Mouse (Mus musculus): ENCODE measurements around the gene Ssu2. TPM values are rescaled to one million over a fixed set of nuclear protein-coding genes. Genes with fewer than 3 reads are reported as not detected.

The Ssu2 gene
- polyA plus RNA-seq, 1 experiment: not detected

DNA sequence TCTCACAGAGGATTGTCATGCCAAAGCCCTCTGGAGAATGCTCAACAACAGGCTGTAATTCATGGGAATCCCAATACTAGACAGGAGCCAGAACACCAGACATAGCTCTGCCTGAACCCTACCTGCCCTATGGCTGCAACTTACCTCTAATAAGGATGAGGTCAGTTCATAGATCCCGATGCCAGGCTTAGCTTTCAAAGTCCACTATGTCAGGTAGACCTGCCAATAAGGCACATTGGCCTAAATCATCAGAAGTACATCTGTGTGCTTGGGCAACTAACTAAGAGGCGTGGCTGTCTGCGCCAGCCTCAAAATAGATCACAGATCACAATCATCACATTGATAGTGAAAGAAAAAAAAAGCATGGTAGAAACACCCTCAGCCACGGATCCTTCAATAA, 68.4 kb downstream of the Ssu2 start:
- Histone ChIP-seq H3K4me3 (ENCODE audit: insufficient read depth, low read depth, low read length) (no peak overlapping the region), H3K4me1 (ENCODE audit: control insufficient read depth, insufficient read depth, insufficient read length, low read length) (0 out of 2 replicates have a peak, but pooled peaks cover 2% of the 10 kb centered on the region), H3K27ac (replicated peaks; ENCODE audit: low read depth, low read length) (no peak overlapping the region)

DNA sequence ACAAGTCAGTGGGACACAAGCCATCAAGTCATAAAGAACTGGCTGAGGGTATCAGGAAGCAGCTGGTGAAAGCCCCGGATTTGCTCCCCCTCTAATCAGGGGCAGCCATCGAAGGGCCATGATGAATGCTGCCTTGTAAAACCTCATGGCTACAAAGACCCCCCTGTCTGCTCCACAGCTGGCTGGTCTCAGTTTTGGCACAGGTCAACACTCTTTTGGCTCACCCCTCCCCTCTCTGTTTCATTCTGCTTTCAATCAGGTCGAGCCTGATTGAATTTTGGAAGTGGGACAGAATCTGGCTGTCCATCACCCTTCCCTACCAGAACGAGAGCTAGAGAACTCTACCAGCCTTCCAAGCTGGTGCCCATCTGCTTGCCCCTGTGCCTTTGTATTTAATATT, 76.4 kb downstream of the Ssu2 start:
- H3K27ac ChIP-seq (replicated peaks; ENCODE audit: low read depth, low read length): no peak overlapping the region
- peaks cover 4% of the 10 kb centered on the region; the same call in 1 of the 2 replicates for H3K4me1 ChIP-seq (ENCODE audit: control insufficient read depth, insufficient read depth, insufficient read length, low read length)
- no peak overlapping the region for H3K4me3 ChIP-seq (ENCODE audit: insufficient read depth, low read depth, low read length)

DNA sequence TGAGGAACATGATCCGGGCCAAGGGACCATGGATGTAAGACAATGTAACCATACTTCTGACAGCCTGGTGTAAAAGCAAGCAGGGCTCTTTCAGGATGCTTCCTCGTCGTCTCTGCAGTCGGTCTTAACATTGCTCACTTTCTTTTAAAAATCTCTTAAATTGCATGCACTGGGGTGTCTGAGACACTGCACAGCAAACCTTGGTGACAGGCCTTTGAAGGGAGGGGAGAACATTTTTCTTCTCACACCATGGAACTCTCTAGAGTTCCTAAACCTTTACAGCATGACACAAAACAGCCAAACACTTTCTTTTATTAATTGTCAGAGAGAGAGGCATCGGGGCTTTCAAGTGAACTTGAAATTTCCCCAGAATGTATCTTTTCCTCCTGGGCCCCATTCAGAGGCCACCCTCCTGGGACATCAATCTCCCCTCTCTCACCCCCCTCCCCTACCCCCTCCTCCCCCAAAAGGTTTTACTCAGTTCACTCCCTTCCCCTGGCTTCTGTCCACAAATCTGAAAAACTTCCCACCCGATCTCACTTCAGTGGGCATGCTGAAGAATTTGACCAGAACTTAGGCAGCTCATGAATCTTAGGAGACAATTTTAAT, 78.4 kb downstream of the Ssu2 start:
- H3K4me1 ChIP-seq (ENCODE audit: control insufficient read depth, insufficient read depth, insufficient read length, low read length): peaks cover 12% of the 10 kb centered on the region
- H3K27ac ChIP-seq (replicated peaks; ENCODE audit: low read depth, low read length): no peak overlapping the region
- no peak overlapping the region for H3K4me3 ChIP-seq (ENCODE audit: insufficient read depth, low read depth, low read length)

Other genes with a start within 250 kb of the Ssu2 start
- 5.2 and 5.3 TPM in 2 replicates for gene Lmcd1, start 114.3 kb downstream of the Ssu2 start, polyA plus RNA-seq (2012; ENCODE audit: insufficient read depth, insufficient read length, missing spikeins)
- 1.6 TPM in 1 of 2 replicates, not detected in the other for gene Cav3, start 71.5 kb upstream of the Ssu2 start, polyA plus RNA-seq (2012; ENCODE audit: insufficient read depth, insufficient read length, missing spikeins)
- 0.71 and 0.79 TPM in 2 replicates for gene Oxtr, start 101.9 kb upstream of the Ssu2 start, polyA plus RNA-seq (2012; ENCODE audit: insufficient read depth, insufficient read length, missing spikeins)

Measured in brown adipose tissue, adult 24 weeks (tissue).